15 mouse cellular contexts compared by ENCODE assay signal in genomic region chr10:117106686-117107085, GRCm38 (mm10). TPM values are rescaled to one million over a fixed set of nuclear protein-coding genes. Genes with fewer than 3 reads are reported as not detected.
DNase-seq lines count a peak whose midpoint lies in the region; ATAC-seq and TF ChIP-seq lines count a peak whose summit lies in the region.
"Had no signal": no experiment of that assay in that cellular context is flagged by ENCODE, and none has a peak within 500 bp of the region (broad histone marks: within the 10 kb centered on the region; RNA-seq: fewer than 3 reads in every experiment).

No protein-coding gene starts in this region.

- no peak for TF ChIP-seq EP300 in MEL (IDR thresholded peaks at IDR 0.05; ENCODE audit: low read depth in 1 of 2, low read length in 2 of 2)

- peak overlapping the region; percentile 33; the same call in 1 of the 2 replicates for H3K27ac ChIP-seq in intestine, embryonic 14.5 days (ENCODE audit: low read depth)
- no peak overlapping the region for H3K27ac ChIP-seq in intestine, embryonic 16.5 days (ENCODE audit: low read length)
- H3K27ac ChIP-seq in MEL (ENCODE audit: control insufficient read depth, low read depth, low read length): peak overlapping the region; percentile 45
- peak overlapping the region; percentile 96 for H3K27ac ChIP-seq in liver, embryonic 16.5 days (ENCODE audit: low read length)
- H3K27ac ChIP-seq: embryonic facial prominence, embryonic 13.5 days; hindbrain, embryonic 12.5 days; midbrain, embryonic 13.5 days had no signal

- no peak for TF ChIP-seq CTCF in MEL (IDR thresholded peaks at IDR 0.05 in 2 of 3, conservative IDR thresholded peaks at IDR 0.05 in 1 of 3; ENCODE audit: control insufficient read depth in 1 of 3, insufficient read depth in 1 of 3, low read depth in 2 of 3, low read length in 3 of 3, poor library complexity in 1 of 3, severe bottlenecking in 1 of 3)

- peaks cover 24% of the 10 kb centered on the region for H3K4me1 ChIP-seq in intestine, embryonic 14.5 days (replicated peaks; ENCODE audit: control insufficient read depth, insufficient read depth, low read length)
- H3K4me1 ChIP-seq in intestine, embryonic 16.5 days (ENCODE audit: control insufficient read depth, insufficient read depth, low read length): peaks cover 29% of the 10 kb centered on the region
- peaks cover 16 to 20% of the 10 kb centered on the region in 2 experiments for H3K4me1 ChIP-seq in MEL (ENCODE audit: control insufficient read depth in 1 of 2, insufficient read depth in 2 of 2, low read length in 2 of 2)
- peaks cover 74% of the 10 kb centered on the region for H3K4me1 ChIP-seq in liver, embryonic 16.5 days (ENCODE audit: control insufficient read depth, low read depth, low read length)

- DNase-seq in heart, adult 11 months: peak; percentile 48
- DNase-seq in heart, adult 9 months (ENCODE audit: low spot score in 2 of 2): no peak
- DNase-seq in intestine, embryonic 14.5 days (ENCODE audit: low spot score): no peak
- DNase-seq in MEL (ENCODE audit: low read depth, low spot score): no peak
- DNase-seq in cerebellum, adult 8-10 months: no peak
- DNase-seq: adrenal gland, postnatal 25 days; kidney, adult 18-20 months; kidney, postnatal 25 days; right cerebral cortex, postnatal 25 days had no signal

- TF ChIP-seq RAD21 in MEL (IDR thresholded peaks at IDR 0.05; ENCODE audit: low read depth, low read length): no peak

- no peak overlapping the region for H3K9ac ChIP-seq in intestine, embryonic 14.5 days (ENCODE audit: low read length)
- H3K9ac ChIP-seq in intestine, embryonic 16.5 days (ENCODE audit: low read depth, low read length): no peak overlapping the region
- H3K9ac ChIP-seq in MEL (ENCODE audit: control insufficient read depth, low read depth, low read length, poor library complexity, severe bottlenecking): no peak overlapping the region
- H3K9ac ChIP-seq in liver, embryonic 16.5 days (ENCODE audit: low read depth, low read length): peak overlapping the region; percentile 52
- H3K9ac ChIP-seq: embryonic facial prominence, embryonic 13.5 days; hindbrain, embryonic 12.5 days; midbrain, embryonic 13.5 days had no signal

- H3K4me3 ChIP-seq in intestine, embryonic 14.5 days (ENCODE audit: low read depth, low read length): no peak overlapping the region
- H3K4me3 ChIP-seq in intestine, embryonic 16.5 days (ENCODE audit: low read length): no peak overlapping the region
- no peak overlapping the region; a peak in 1 of 4 replicates for H3K4me3 ChIP-seq in MEL (ENCODE audit: control insufficient read depth in 1 of 2, insufficient read depth in 1 of 2, low read depth in 2 of 2, low read length in 2 of 2)
- H3K4me3 ChIP-seq in liver, embryonic 16.5 days (ENCODE audit: low read depth, low read length): peak overlapping the region; percentile 15; the same call in 1 of the 2 replicates
- H3K4me3 ChIP-seq: embryonic facial prominence, embryonic 13.5 days; hindbrain, embryonic 12.5 days; midbrain, embryonic 13.5 days had no signal

- H3K27me3 ChIP-seq in intestine, embryonic 14.5 days (replicated peaks; ENCODE audit: control insufficient read depth, insufficient read depth, low read length): no peaks in the 10 kb centered on the region
- no peaks in the 10 kb centered on the region for H3K27me3 ChIP-seq in intestine, embryonic 16.5 days (replicated peaks; ENCODE audit: control insufficient read depth, insufficient read depth, low read length)
- H3K27me3 ChIP-seq in MEL (ENCODE audit: control insufficient read depth in 1 of 2, insufficient read depth in 2 of 2, low read length in 2 of 2): no peaks in the 10 kb centered on the region
- no peaks in the 10 kb centered on the region for H3K27me3 ChIP-seq in liver, embryonic 16.5 days (ENCODE audit: control insufficient read depth, insufficient read depth, low read depth, low read length)
- H3K27me3 ChIP-seq: embryonic facial prominence, embryonic 13.5 days; hindbrain, embryonic 12.5 days; midbrain, embryonic 13.5 days had no signal

- H3K9me3 ChIP-seq in intestine, embryonic 14.5 days (ENCODE audit: control insufficient read depth, low read length): no peaks in the 10 kb centered on the region
- no peaks in the 10 kb centered on the region for H3K9me3 ChIP-seq in intestine, embryonic 16.5 days (ENCODE audit: control insufficient read depth, low read length)
- H3K9me3 ChIP-seq in MEL (replicated peaks; ENCODE audit: insufficient read depth, low read length): no peaks in the 10 kb centered on the region
- H3K9me3 ChIP-seq in liver, embryonic 16.5 days (replicated peaks; ENCODE audit: control insufficient read depth, low read length): no peaks in the 10 kb centered on the region
- H3K9me3 ChIP-seq: embryonic facial prominence, embryonic 13.5 days; hindbrain, embryonic 12.5 days; midbrain, embryonic 13.5 days had no signal

- no peaks in the 10 kb centered on the region for H3K36me3 ChIP-seq in intestine, embryonic 14.5 days (ENCODE audit: control insufficient read depth, insufficient read depth, low read length)
- no peaks in the 10 kb centered on the region for H3K36me3 ChIP-seq in intestine, embryonic 16.5 days (ENCODE audit: control insufficient read depth, insufficient read depth, low read length)
- peaks cover 0 to 24% of the 10 kb centered on the region in 2 experiments; a peak in 2 of 4 replicates for H3K36me3 ChIP-seq in MEL (ENCODE audit: control insufficient read depth in 1 of 2, insufficient read depth in 2 of 2, low read length in 2 of 2)
- H3K36me3 ChIP-seq in liver, embryonic 16.5 days (ENCODE audit: control insufficient read depth, insufficient read depth): peaks cover 4% of the 10 kb centered on the region; the same call in 1 of the 2 replicates
- H3K36me3 ChIP-seq: embryonic facial prominence, embryonic 13.5 days; hindbrain, embryonic 12.5 days; midbrain, embryonic 13.5 days had no signal

- no peak for TF ChIP-seq POLR2A in MEL (IDR thresholded peaks at IDR 0.05; ENCODE audit: control insufficient read depth in 1 of 2, insufficient read depth in 1 of 2, low read depth in 1 of 2, low read length in 2 of 2, poor library complexity in 1 of 2)

- no peak for ATAC-seq in intestine, embryonic 14.5 days (replicated peaks; ENCODE audit: low FRiP score, low TSS enrichment, low read depth)
- no peak for ATAC-seq in intestine, embryonic 16.5 days
- 0 out of 2 replicates have a peak, but pooled peaks have one; percentile 28 for ATAC-seq in liver, embryonic 16.5 days (ENCODE audit: low read depth)
- ATAC-seq: forebrain, embryonic 16.5 days; midbrain, embryonic 13.5 days had no signal

- no peak overlapping the region for H3K4me2 ChIP-seq in intestine, embryonic 14.5 days (ENCODE audit: low read length)
- no peak overlapping the region for H3K4me2 ChIP-seq in intestine, embryonic 16.5 days (ENCODE audit: low read depth, low read length)
- H3K4me2 ChIP-seq in liver, embryonic 16.5 days (ENCODE audit: low read depth, low read length): peak overlapping the region; percentile 53
- H3K4me2 ChIP-seq: embryonic facial prominence, embryonic 13.5 days; hindbrain, embryonic 12.5 days; midbrain, embryonic 13.5 days had no signal

- 9% methylated on average over 3 of the region's 3 CpGs for WGBS in intestine, embryonic 14.5 days
- WGBS in intestine, embryonic 16.5 days: 17% methylated on average over 3 of the region's 3 CpGs
- WGBS in liver, embryonic 16.5 days (ENCODE audit: insufficient replicate concordance): 14% methylated on average over 3 of the region's 3 CpGs

- peaks cover 18% of the 10 kb centered on the region for H3K79me2 ChIP-seq in MEL (ENCODE audit: control insufficient read depth, insufficient read depth, low read length, poor library complexity)

TF ChIP-seq in MEL, 35 proteins besides CTCF, POLR2A, EP300 and RAD21:
- TF ChIP-seq ZC3H11A (IDR thresholded peaks at IDR 0.05; ENCODE audit: low read depth, low read length): no peak
- 0 out of 2 replicates have a peak, but pooled peaks have one; percentile 13 for TF ChIP-seq MAX (IDR thresholded peaks at IDR 0.05; ENCODE audit: low read length)
- no peak for TF ChIP-seq TCF12 (IDR thresholded peaks at IDR 0.05; ENCODE audit: low read depth, low read length)

RNA-seq across cellular contexts. Expression of gene Frs2, which starts 41.6 kb away (rescaled TPM):
- polyA plus RNA-seq in intestine, embryonic 14.5 days (2014; fragmentation: Nextera tagmentation; extraction: Ambion mirVana): 28.0 and 28.9 TPM in 2 replicates
- 13.9 and 15.6 TPM in 2 replicates for polyA plus RNA-seq in intestine, embryonic 16.5 days (2015; fragmentation: Nextera tagmentation; extraction: Ambion mirVana)
- 6.6 and 6.7 TPM in 2 replicates for total RNA-seq in MEL (2012; rRNA removed)
- 100 to 1,000 TPM in 1 of 2 experiments, 10 to 100 TPM in 1; 11.8 to 129 TPM for polyA plus RNA-seq in MEL (2012; ENCODE audit: insufficient read depth in 1 of 2, insufficient read length in 2 of 2, low read depth in 1 of 2, low replicate concordance in 2 of 2, missing spikeins in 1 of 2)
- 7.4 and 9.0 TPM in 2 replicates for polyA plus RNA-seq in liver, embryonic 16.5 days (2015; fragmentation: Nextera tagmentation; extraction: Ambion mirVana)

RNA-seq across cellular contexts. Expression of gene Cct2, which starts 43.1 kb away (rescaled TPM):
- polyA plus RNA-seq in intestine, embryonic 14.5 days (2014; fragmentation: Nextera tagmentation; extraction: Ambion mirVana): 280 and 295 TPM in 2 replicates
- 216 and 238 TPM in 2 replicates for polyA plus RNA-seq in intestine, embryonic 16.5 days (2015; fragmentation: Nextera tagmentation; extraction: Ambion mirVana)
- 543 and 600 TPM in 2 replicates for total RNA-seq in MEL (2012; rRNA removed)
- polyA plus RNA-seq in MEL (2012; ENCODE audit: insufficient read depth in 1 of 2, insufficient read length in 2 of 2, low read depth in 1 of 2, low replicate concordance in 2 of 2, missing spikeins in 1 of 2): 100 to 1,000 TPM in 1 of 2 experiments, not detected in 1; 879 TPM
- polyA plus RNA-seq in liver, embryonic 16.5 days (2015; fragmentation: Nextera tagmentation; extraction: Ambion mirVana): 115 and 127 TPM in 2 replicates
